Mouse (Mus musculus): ENCODE data around the gene Gpr15.

Gene Gpr15

GRCm38 (mm10) chr16:58701779-58702178, 17.1 kb downstream of the Gpr15 start:
- no peak for DNase-seq (ENCODE audit: low spot score)

DNA sequence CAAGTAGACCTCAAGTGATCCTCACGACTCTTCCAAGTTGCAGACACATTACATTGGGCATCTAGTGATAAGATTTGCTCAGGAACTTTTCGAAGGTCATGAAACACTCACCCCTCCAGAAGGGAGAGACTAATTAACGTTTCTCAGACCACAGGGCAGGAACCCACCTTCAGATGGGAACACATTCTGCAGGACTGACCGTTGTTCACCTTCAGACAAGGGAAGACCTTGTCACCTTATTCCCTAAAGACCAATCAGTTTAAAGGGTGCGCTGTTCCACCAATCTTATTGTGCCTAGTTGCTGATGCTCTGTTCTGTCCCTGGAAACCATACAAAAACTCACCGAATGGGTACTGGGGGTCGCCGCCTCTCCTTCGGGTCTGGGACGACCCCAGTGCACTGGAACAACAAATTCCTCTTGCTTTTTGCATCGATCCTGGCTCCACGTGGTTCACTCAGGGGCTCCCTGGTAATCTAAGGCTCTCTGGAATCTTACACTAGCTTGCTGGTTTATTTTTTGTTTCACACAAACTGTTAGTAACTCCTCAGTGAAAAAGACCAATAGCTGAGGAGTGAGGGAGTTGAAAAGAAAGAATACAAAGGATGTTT, 17.9 kb downstream of the Gpr15 start:
- no peak for DNase-seq (ENCODE audit: low spot score)

- no peak for DNase-seq (ENCODE audit: low spot score)
Observed at GRCm38 (mm10) chr16:58700174-58700573, 18.7 kb downstream of the Gpr15 start.

- no peak for DNase-seq (ENCODE audit: low spot score)
Observed at GRCm38 (mm10) chr16:58697261-58697660, 21.6 kb downstream of the Gpr15 start.

GRCm38 (mm10) chr16:58696796-58697195, 22.1 kb downstream of the Gpr15 start:
- no peak for DNase-seq (ENCODE audit: low spot score)

GRCm38 (mm10) chr16:58694091-58694490, 24.8 kb downstream of the Gpr15 start:
- no peak for DNase-seq (ENCODE audit: low spot score)

GRCm38 (mm10) chr16:58690322-58690732, 28.5 kb downstream of the Gpr15 start:
- DNase-seq (ENCODE audit: low spot score): no peak

DNA sequence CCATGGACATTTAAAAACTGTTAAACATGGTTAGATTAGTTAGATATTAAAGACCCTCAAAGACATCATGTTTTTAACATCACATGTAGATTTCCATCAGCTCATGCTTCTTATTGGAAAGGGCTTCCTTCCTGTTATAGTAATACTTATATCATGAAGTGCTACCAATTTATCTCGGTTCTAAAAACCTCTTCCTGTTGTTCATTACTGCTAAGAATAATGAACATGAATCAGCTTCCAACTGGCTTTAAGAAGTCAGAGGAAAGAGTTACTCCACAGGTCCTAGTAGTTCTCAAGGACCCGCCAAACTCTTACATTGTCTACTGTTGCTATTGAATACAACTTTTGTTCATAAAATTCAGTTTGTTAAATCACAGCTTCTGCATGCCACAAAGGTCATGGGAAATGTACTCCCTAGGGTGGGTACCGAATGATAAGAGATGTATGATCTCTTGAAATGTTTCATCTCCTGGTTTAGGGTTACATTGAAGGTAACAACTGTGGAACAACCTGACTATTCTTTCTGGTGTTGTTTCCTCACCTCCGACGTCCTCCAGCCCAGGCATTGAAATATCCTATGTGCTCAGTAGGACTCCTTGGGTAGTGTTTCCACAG, 29.2 kb downstream of the Gpr15 start:
- no peak for DNase-seq (ENCODE audit: low spot score)

DNA sequence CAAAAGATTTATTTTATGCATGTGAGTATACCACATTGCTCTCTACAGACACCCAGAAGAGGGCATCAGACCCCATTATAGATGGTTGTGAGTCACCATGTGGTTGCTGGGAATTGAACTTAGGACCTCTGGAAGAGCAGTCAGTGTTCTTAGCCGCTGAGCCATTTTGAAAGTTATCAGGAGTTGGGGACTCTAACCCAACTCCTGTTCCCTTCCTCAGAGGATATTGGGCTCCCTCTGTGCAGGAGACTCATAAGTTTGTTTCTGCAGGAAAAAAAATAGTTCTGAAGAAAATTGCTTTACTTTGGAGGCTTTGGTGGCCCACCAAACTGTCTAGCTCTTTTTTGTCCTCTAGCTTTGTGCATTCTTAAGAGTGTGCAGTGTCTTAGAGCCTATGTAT, 30.3 kb downstream of the Gpr15 start:
- no peak for DNase-seq (ENCODE audit: low spot score)

DNA sequence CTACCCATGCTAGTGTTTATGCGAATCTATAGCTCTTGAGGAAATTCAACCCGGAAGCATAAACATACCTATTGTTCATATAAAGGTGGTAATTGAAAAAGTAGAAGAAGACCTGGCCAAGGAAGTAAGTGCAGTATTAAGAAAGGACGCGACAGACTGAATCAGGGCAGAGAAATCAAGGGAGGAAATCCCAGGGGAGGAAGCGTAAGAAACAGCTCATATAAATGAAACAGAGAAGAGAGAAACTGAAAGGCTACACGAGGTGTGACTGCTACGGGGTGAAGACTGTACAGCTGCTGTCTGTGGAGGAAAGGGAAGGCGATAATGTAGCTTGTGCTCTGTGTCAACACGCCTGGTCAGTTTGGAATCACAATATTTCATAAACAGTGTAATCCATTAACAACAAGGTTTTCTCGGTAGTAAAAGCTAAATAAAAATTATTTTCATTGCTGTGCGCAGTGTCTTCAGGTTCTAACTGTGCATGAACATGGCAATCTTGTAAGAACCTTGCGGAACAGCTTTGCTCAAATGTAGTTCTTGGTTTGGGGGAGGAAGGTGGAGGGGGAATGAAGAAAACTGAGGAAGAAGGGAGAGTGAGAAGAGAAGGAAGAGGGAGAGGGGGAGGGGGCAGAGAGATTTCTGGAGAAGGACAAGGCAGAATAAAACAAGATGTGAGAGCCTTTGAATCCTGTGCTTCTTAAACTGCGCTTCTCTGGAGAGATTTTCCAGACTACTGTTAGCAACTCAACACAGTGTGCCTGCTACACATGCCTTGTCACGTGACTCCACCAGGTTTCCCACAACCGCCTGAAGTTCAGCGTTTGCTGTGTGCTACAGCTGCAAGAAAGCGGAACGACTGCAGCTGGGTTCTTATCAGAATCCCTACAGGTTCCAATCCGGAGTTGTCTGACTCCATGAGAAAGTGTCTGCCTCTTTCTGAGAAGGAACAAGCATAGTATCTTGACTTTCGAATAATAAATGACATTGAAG, 33.0 kb downstream of the Gpr15 start:
- DNase-seq (ENCODE audit: low spot score): no peak

GRCm38 (mm10) chr16:58684537-58684936, 34.3 kb downstream of the Gpr15 start:
- no peak for DNase-seq (ENCODE audit: low spot score)

- DNase-seq (ENCODE audit: low spot score): no peak
Observed at GRCm38 (mm10) chr16:58683911-58684310, 35.0 kb downstream of the Gpr15 start.

DNA sequence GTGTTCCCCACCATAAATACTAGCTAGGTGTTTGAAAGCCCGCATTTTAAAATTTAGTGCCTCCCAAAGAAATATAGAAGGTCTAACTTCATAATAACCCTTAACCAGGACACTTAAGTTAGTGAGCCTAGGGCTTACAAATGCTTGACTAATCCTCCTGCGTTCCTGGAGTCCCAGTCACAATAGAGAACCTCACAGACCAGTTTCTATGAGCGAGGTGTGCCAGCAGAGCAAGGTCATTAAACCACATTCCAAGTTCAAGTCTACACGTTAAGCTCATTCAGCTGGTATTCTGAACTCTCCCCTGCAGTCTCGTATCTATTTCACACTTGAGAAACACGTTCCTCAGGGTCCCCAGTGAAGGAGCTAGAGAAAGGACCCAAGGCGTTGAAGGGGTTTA, 36.0 kb downstream of the Gpr15 start:
- DNase-seq (ENCODE audit: low spot score): no peak

DNA sequence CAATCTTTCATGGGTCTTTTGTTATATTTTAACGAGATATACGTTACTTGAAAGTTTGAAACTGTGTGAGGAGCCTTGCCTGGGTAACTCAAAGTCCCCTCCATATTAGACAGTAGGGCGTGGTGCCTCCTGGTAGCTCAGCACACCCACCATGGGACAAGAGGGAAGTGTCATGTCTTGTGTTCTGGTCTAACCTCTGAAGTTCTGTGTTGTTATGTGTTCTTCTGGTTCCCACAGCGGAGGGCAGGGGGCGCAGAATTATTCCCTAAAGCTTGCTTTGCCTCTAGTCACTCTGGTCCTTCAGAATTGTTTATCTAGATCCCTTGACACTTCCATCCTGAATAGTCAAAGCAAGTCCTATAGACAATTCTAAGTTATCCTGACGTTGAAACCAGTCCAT, 36.8 kb downstream of the Gpr15 start:
- DNase-seq (ENCODE audit: low spot score): no peak

GRCm38 (mm10) chr16:58678660-58679059, 40.2 kb downstream of the Gpr15 start:
- DNase-seq (ENCODE audit: low spot score): no peak

DNA sequence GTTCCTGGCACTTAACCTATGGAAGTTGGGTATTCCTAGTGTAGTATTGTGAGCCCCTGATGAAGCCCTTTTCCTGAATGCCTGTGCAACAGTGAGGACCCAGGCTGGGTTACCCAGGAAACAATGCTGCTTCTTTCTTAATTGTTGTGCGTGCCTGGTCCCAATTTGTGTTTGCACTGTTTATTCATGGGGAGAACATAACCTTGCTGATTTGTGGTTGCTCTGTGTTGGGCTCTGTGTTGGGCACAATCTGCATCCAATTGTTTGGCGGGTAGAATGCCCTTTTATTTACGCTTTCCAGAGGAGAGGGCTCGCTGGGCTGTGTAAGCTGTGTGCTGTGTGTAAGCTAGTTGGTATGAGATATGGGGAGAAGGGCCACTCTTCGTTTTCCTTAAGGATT, 41.4 kb downstream of the Gpr15 start:
- no peak for DNase-seq (ENCODE audit: low spot score)

GRCm38 (mm10) chr16:58676633-58677032, 42.2 kb downstream of the Gpr15 start:
- DNase-seq (ENCODE audit: low spot score): no peak

DNA sequence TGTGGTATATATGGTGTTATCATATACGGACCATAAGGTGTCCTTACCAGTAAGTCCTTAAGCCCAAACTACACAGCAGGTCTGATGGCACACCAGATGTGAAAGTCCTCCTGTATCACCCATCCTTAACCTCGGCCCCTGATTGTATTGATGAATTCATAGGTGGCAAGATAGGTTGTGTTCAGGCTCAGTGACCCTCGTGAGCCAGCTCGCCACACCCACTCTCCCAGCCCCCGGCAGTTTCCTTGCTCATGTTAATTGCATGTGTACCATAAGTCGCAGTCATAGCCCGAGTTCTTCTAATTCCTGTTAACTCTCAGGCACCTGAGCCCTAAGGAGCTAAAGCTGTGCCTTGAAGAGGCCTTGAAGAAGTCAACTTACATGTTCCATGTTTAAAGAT, 42.7 kb downstream of the Gpr15 start:
- DNase-seq (ENCODE audit: low spot score): no peak

DNA sequence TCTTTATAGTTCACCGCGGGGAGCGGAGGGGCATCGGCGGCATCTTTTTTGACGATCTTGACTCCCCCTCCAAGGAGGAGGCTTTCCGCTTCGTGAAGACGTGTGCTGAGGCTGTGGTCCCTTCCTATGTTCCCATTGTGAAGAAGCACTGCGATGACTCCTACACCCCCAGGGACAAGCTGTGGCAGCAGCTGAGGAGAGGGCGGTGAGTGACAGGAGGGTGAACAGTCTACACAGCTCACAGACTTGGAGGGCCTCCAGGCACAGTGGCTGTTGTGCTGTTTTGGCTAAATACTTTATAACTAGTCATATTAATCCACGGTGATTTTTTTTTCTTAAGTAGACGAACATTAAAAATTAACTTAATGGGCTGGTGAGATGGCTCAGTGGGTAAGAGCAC, 43.6 kb downstream of the Gpr15 start:
- no peak for DNase-seq (ENCODE audit: low spot score)

DNA sequence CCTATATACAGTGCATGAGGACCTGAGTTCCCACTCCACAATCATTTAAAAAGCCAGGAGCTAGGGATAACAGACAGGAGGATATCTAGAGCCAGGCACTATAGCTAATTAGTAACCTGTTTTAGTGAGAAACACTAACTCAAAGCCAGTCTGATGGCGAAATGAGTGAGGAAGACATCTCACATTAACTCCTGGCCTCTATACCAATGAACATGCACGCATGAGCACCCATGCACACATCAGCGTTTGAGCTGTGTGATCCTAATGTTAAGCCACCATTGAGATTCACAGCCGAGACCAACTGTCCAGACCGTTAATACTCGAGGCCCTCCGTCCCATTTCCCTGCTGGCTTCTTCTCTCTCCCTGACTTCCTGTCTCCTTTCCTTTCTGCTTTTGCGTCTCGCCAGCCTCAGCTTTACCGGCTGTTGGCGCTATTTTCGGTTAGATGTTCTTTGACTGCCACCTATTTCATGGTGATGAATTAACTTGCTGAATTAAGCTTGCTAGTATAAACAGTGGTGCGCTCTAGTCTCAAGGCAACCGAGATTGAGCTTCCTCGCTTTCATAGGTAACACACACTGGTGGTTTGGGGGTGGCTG, 45.0 kb downstream of the Gpr15 start:
- DNase-seq (ENCODE audit: low spot score): no peak

DNA sequence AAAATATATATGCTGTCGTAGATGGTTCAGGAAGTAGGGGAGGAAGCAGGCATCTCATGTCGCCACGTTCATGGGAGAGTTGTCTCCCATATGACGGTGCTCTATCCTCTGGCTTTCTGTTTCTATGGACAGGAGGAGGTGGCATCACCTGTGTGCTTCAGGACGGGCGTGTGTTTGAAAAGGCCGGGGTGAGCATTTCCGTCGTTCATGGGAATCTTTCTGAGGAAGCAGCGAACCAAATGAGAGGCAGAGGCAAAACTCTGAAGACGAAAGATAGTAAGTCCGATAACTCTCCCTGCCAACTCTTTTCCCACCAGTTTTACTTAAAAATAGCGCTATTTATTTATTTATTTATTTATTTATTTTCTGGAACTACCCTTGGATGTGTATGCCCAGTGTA, 46.5 kb downstream of the Gpr15 start:
- no peak for DNase-seq (ENCODE audit: low spot score)

GRCm38 (mm10) chr16:58671212-58671985, 47.5 kb downstream of the Gpr15 start:
- DNase-seq (ENCODE audit: low spot score): no peak

Data from ovary, postnatal 10 days (tissue).